Mouse (Mus musculus) limb, embryonic 13.5 days (tissue): ENCODE measurements around the gene Uimc1. TPM values are rescaled to one million over a fixed set of nuclear protein-coding genes. Genes with fewer than 3 reads are reported as not detected.

Experiments
- ATAC-seq: fragments of 200-750 bp; cut with Nextera tagmentation; 2 replicates; pipeline ENCODE4 v1.8.0; 2017; ENCODE audit warnings: low read depth, moderate number of reproducible peaks, moderate TSS enrichment; ENCODE audit not compliant: low FRiP score
- H3K27ac ChIP-seq: fragments of 300-500 bp; sonication (generic); 2 replicates; pipeline ENCODE4 v1.5.1; 2015; ENCODE audit warnings: inconsistent platforms, mild to moderate bottlenecking, moderate library complexity
- H3K27me3 ChIP-seq: fragments of 300-500 bp; sonication (generic); 2 replicates; pipeline ENCODE4 v1.6.1; 2015; ENCODE audit warnings: mild to moderate bottlenecking, inconsistent platforms
- H3K36me3 ChIP-seq: fragments of 300-500 bp; sonication (generic); 2 replicates; pipeline ENCODE4 v1.6.1; 2015; ENCODE audit warnings: inconsistent platforms, mild to moderate bottlenecking, moderate library complexity
- H3K4me1 ChIP-seq: fragments of 300-500 bp; sonication (generic); 2 replicates; pipeline ENCODE4 v1.6.1; 2015; ENCODE audit warnings: inconsistent platforms
- H3K4me2 ChIP-seq: fragments of 300-500 bp; sonication (generic); replicated peaks from 2 replicates; pipeline ENCODE4 v1.6.1; 2015; ENCODE audit warnings: inconsistent platforms, mild to moderate bottlenecking, moderate library complexity
- H3K4me3 ChIP-seq: fragments of 300-500 bp; sonication (generic); 2 replicates; pipeline ENCODE4 v1.5.1; 2015; ENCODE audit warnings: moderate library complexity, mild to moderate bottlenecking, inconsistent platforms
- H3K9ac ChIP-seq: fragments of 300-500 bp; sonication (generic); 2 replicates; pipeline ENCODE4 v1.6.1; 2015; ENCODE audit warnings: mild to moderate bottlenecking, inconsistent platforms
- H3K9me3 ChIP-seq: fragments of 300-500 bp; sonication (generic); 2 replicates; pipeline ENCODE4 v1.6.1; 2016; ENCODE audit warnings: inconsistent platforms
- WGBS: fragments of 180-500 bp; shearing (Covaris S2); methylation state at CpG from one replicate; pipeline ENCODE4 v1.1.7; 2015; 5-methylcytosine and 5-hydroxymethylcytosine counted together
- polyA plus RNA-seq: library from polyadenylated mRNA; unstranded; fragments of >200 nt; fragmentation: Nextera tagmentation; extraction: Ambion mirVana; gene quantifications from 2 replicates; pipeline ENCODE4 v1.2.1, GENCODE M21; 2015

Gene Uimc1
- polyA plus RNA-seq, 1 experiment from 2014 or later: 29.8 TPM

- no peak overlapping the region for H3K9ac ChIP-seq
- 84% methylated on average over 15 of the region's 15 CpGs for WGBS
- H3K27ac ChIP-seq: no peak overlapping the region
- no peaks in the 10 kb centered on the region for H3K36me3 ChIP-seq
- no peak overlapping the region for H3K4me2 ChIP-seq
- peaks cover 6% of the 10 kb centered on the region for H3K4me1 ChIP-seq
- no peaks in the 10 kb centered on the region for H3K9me3 ChIP-seq
- no peak for ATAC-seq
- H3K27me3 ChIP-seq: peaks cover 3% of the 10 kb centered on the region
- H3K4me3 ChIP-seq: no peak overlapping the region
Observed at GRCm38 (mm10) chr13:55011103-55011502, 89.0 kb downstream of the Uimc1 start.

- Histone ChIP-seq H3K4me1 (peaks cover 9% of the 10 kb centered on the region), H3K4me2 (no peak overlapping the region), H3K9ac (no peak overlapping the region), H3K4me3 (no peak overlapping the region), H3K9me3 (no peaks in the 10 kb centered on the region), H3K27ac (no peak overlapping the region), H3K27me3 (peaks cover 3% of the 10 kb centered on the region; the same call in 1 of the 2 replicates), H3K36me3 (no peaks in the 10 kb centered on the region)
- 77% methylated on average over 6 of the region's 6 CpGs for WGBS
- no peak for ATAC-seq
Observed at GRCm38 (mm10) chr13:55008589-55008988, 91.5 kb downstream of the Uimc1 start.

GRCm38 (mm10) chr13:55006415-55006742, 93.7 kb downstream of the Uimc1 start:
- H3K9me3 ChIP-seq: no peaks in the 10 kb centered on the region
- WGBS: 85% methylated on average over 7 of the region's 7 CpGs
- H3K9ac ChIP-seq: no peak overlapping the region
- no peak for ATAC-seq
- no peak overlapping the region for H3K4me3 ChIP-seq
- H3K27ac ChIP-seq: no peak overlapping the region
- peaks cover 3% of the 10 kb centered on the region; the same call in 1 of the 2 replicates for H3K27me3 ChIP-seq
- H3K36me3 ChIP-seq: no peaks in the 10 kb centered on the region
- no peak overlapping the region for H3K4me2 ChIP-seq
- H3K4me1 ChIP-seq: 0 out of 2 replicates have a peak, but pooled peaks cover 3% of the 10 kb centered on the region

GRCm38 (mm10) chr13:55005691-55006414, 94.2 kb downstream of the Uimc1 start:
- 68% methylated on average over 31 of the region's 31 CpGs for WGBS
- H3K4me2 ChIP-seq: no peak overlapping the region
- ATAC-seq: 0 out of 2 replicates have a peak, but pooled peaks have one; percentile 19
- 0 out of 2 replicates have a peak, but pooled peaks cover 3% of the 10 kb centered on the region for H3K4me1 ChIP-seq
- H3K27ac ChIP-seq: no peak overlapping the region
- no peaks in the 10 kb centered on the region for H3K36me3 ChIP-seq
- H3K27me3 ChIP-seq: no peaks in the 10 kb centered on the region
- no peaks in the 10 kb centered on the region for H3K9me3 ChIP-seq
- no peak overlapping the region for H3K4me3 ChIP-seq
- no peak overlapping the region for H3K9ac ChIP-seq

GRCm38 (mm10) chr13:55004646-55005045, 95.5 kb downstream of the Uimc1 start:
- H3K27me3 ChIP-seq: no peaks in the 10 kb centered on the region
- no peak overlapping the region for H3K4me3 ChIP-seq
- 0 out of 2 replicates have a peak, but pooled peaks cover 3% of the 10 kb centered on the region for H3K4me1 ChIP-seq
- H3K9me3 ChIP-seq: no peaks in the 10 kb centered on the region
- H3K9ac ChIP-seq: no peak overlapping the region
- no peaks in the 10 kb centered on the region for H3K36me3 ChIP-seq
- no peak overlapping the region for H3K4me2 ChIP-seq
- ATAC-seq: no peak
- H3K27ac ChIP-seq: no peak overlapping the region
- 63% methylated on average over 11 of the region's 11 CpGs for WGBS

GRCm38 (mm10) chr13:55002090-55002489, 98.0 kb downstream of the Uimc1 start:
- no peak for ATAC-seq
- 75% methylated on average over 10 of the region's 10 CpGs for WGBS
- no peaks in the 10 kb centered on the region for H3K36me3 ChIP-seq

GRCm38 (mm10) chr13:55000433-55000832, 99.7 kb downstream of the Uimc1 start:
- Histone ChIP-seq H3K27me3 (no peaks in the 10 kb centered on the region), H3K4me2 (no peak overlapping the region), H3K4me1 (no peaks in the 10 kb centered on the region), H3K9ac (no peak overlapping the region), H3K4me3 (no peak overlapping the region), H3K9me3 (no peaks in the 10 kb centered on the region), H3K27ac (no peak overlapping the region), H3K36me3 (no peaks in the 10 kb centered on the region)
- whole genome bisulfite sequencing: 77% methylated on average over 10 of the region's 10 CpGs
- ATAC-seq: no peak

More at GRCm38 (mm10) chr13:55002090-55002489, 98.0 kb downstream of the Uimc1 start:
- Histone ChIP-seq H3K4me3 (no peak overlapping the region), H3K27me3 (no peaks in the 10 kb centered on the region), H3K27ac (no peak overlapping the region), H3K9me3 (no peaks in the 10 kb centered on the region), H3K9ac (no peak overlapping the region), H3K4me2 (no peak overlapping the region), H3K4me1 (0 out of 2 replicates have a peak, but pooled peaks cover 3% of the 10 kb centered on the region)

GRCm38 (mm10) chr13:54997568-54997967, 102.5 kb downstream of the Uimc1 start:
- ATAC-seq: no peak
- no peak overlapping the region for H3K4me3 ChIP-seq
- no peaks in the 10 kb centered on the region for H3K9me3 ChIP-seq
- no peaks in the 10 kb centered on the region for H3K36me3 ChIP-seq
- H3K4me2 ChIP-seq: no peak overlapping the region
- H3K9ac ChIP-seq: no peak overlapping the region
- 85% methylated on average over 8 of the region's 8 CpGs for WGBS
- H3K27ac ChIP-seq: no peak overlapping the region
- H3K4me1 ChIP-seq: no peaks in the 10 kb centered on the region
- peaks cover 17% of the 10 kb centered on the region; the same call in 1 of the 2 replicates for H3K27me3 ChIP-seq

- Histone ChIP-seq H3K27ac (no peak overlapping the region), H3K4me2 (no peak overlapping the region), H3K27me3 (peaks cover 24% of the 10 kb centered on the region; the same call in 1 of the 2 replicates), H3K4me3 (no peak overlapping the region), H3K36me3 (no peaks in the 10 kb centered on the region), H3K9ac (no peak overlapping the region), H3K9me3 (no peaks in the 10 kb centered on the region), H3K4me1 (no peaks in the 10 kb centered on the region)
- no peak for ATAC-seq
- 63% methylated on average over 6 of the region's 6 CpGs for WGBS
Observed at GRCm38 (mm10) chr13:54995161-54995560, 104.9 kb downstream of the Uimc1 start.

GRCm38 (mm10) chr13:54994576-54994975, 105.5 kb downstream of the Uimc1 start:
- no peak overlapping the region for H3K4me2 ChIP-seq
- no peak for ATAC-seq
- peaks cover 24% of the 10 kb centered on the region; the same call in 1 of the 2 replicates for H3K27me3 ChIP-seq
- 23% methylated on average over 4 of the region's 4 CpGs for WGBS
- H3K4me3 ChIP-seq: no peak overlapping the region
- H3K36me3 ChIP-seq: no peaks in the 10 kb centered on the region
- H3K4me1 ChIP-seq: no peaks in the 10 kb centered on the region
- H3K9me3 ChIP-seq: no peaks in the 10 kb centered on the region
- H3K9ac ChIP-seq: no peak overlapping the region
- H3K27ac ChIP-seq: no peak overlapping the region

- H3K4me2 ChIP-seq: no peak overlapping the region
- no peak for ATAC-seq
- H3K9ac ChIP-seq: no peak overlapping the region
- no peaks in the 10 kb centered on the region for H3K4me1 ChIP-seq
- H3K9me3 ChIP-seq: no peaks in the 10 kb centered on the region
- no peaks in the 10 kb centered on the region for H3K36me3 ChIP-seq
- 89% methylated on average over 7 of the region's 7 CpGs for WGBS
- peaks cover 24% of the 10 kb centered on the region; the same call in 1 of the 2 replicates for H3K27me3 ChIP-seq
- H3K4me3 ChIP-seq: no peak overlapping the region
- no peak overlapping the region for H3K27ac ChIP-seq
Observed at GRCm38 (mm10) chr13:54992215-54992614, 107.9 kb downstream of the Uimc1 start.

GRCm38 (mm10) chr13:54988181-54988760, 111.8 kb downstream of the Uimc1 start:
- no peak overlapping the region for H3K27ac ChIP-seq
- no peak overlapping the region for H3K4me2 ChIP-seq
- 42% methylated on average over 7 of the region's 7 CpGs for WGBS
- H3K4me1 ChIP-seq: no peaks in the 10 kb centered on the region
- ATAC-seq: no peak
- H3K9me3 ChIP-seq: no peaks in the 10 kb centered on the region
- no peaks in the 10 kb centered on the region for H3K36me3 ChIP-seq
- no peak overlapping the region for H3K9ac ChIP-seq
- peaks cover 20% of the 10 kb centered on the region for H3K27me3 ChIP-seq
- H3K4me3 ChIP-seq: no peak overlapping the region
